Mouse (Mus musculus): ENCODE data around the gene Fras1. TPM values are rescaled to one million over a fixed set of nuclear protein-coding genes. Genes with fewer than 3 reads are reported as not detected.

Gene Fras1
- polyA plus RNA-seq, 1 experiment from 2014 or later: 3.4 TPM

- no peak for ATAC-seq (ENCODE audit: low FRiP score, low TSS enrichment)
- no peak for DNase-seq (ENCODE audit: low spot score)
- TF ChIP-seq CTCF (IDR thresholded peaks at IDR 0.05; ENCODE audit: low read depth) (no peak), EP300 (optimal IDR thresholded peaks at IDR 0.05) (no peak)
Measured at GRCm38 (mm10) chr5:96574586-96574985, 200.8 kb downstream of the Fras1 start.

GRCm38 (mm10) chr5:96578705-96579104 is 204.9 kb downstream of the Fras1 start:
- no peak for DNase-seq (ENCODE audit: low spot score)
- 72% methylated on average over 3 of the region's 3 CpGs for WGBS
- H3K36me3 ChIP-seq (ENCODE audit: control insufficient read depth, insufficient read depth, low read length): no peaks in the 10 kb centered on the region
- no peaks in the 10 kb centered on the region for H3K9me3 ChIP-seq (ENCODE audit: control insufficient read depth, low read length)
- no peak for ATAC-seq (ENCODE audit: low FRiP score, low TSS enrichment)
- no peaks in the 10 kb centered on the region for H3K27me3 ChIP-seq (ENCODE audit: control insufficient read depth, insufficient read depth, low read length)
- H3K4me3 ChIP-seq (ENCODE audit: low read depth, low read length): no peak overlapping the region
- no peak overlapping the region for H3K4me2 ChIP-seq (replicated peaks; ENCODE audit: low read depth)
- no peak overlapping the region for H3K9ac ChIP-seq (ENCODE audit: low read length)
- no peak overlapping the region for H3K27ac ChIP-seq (replicated peaks)
- no peak for TF ChIP-seq CTCF (IDR thresholded peaks at IDR 0.05; ENCODE audit: low read depth)
- no peak for TF ChIP-seq EP300 (optimal IDR thresholded peaks at IDR 0.05)
- no peaks in the 10 kb centered on the region for H3K4me1 ChIP-seq (replicated peaks; ENCODE audit: control insufficient read depth, insufficient read depth)

More at GRCm38 (mm10) chr5:96574586-96574985, 200.8 kb downstream of the Fras1 start:
- Histone ChIP-seq H3K4me1 (replicated peaks; ENCODE audit: control insufficient read depth, insufficient read depth) (no peaks in the 10 kb centered on the region), H3K9me3 (ENCODE audit: control insufficient read depth, low read length) (no peaks in the 10 kb centered on the region), H3K27me3 (ENCODE audit: control insufficient read depth, insufficient read depth, low read length) (no peaks in the 10 kb centered on the region), H3K4me3 (ENCODE audit: low read depth, low read length) (no peak overlapping the region), H3K4me2 (replicated peaks; ENCODE audit: low read depth) (no peak overlapping the region), H3K9ac (ENCODE audit: low read length) (no peak overlapping the region), H3K27ac (replicated peaks) (no peak overlapping the region), H3K36me3 (ENCODE audit: control insufficient read depth, insufficient read depth, low read length) (no peaks in the 10 kb centered on the region)
- 51% methylated on average over 4 of the region's 4 CpGs for WGBS

- Histone ChIP-seq H3K27me3 (ENCODE audit: control insufficient read depth, insufficient read depth, low read length) (no peaks in the 10 kb centered on the region), H3K27ac (replicated peaks) (no peak overlapping the region), H3K9ac (ENCODE audit: low read length) (no peak overlapping the region), H3K4me2 (replicated peaks; ENCODE audit: low read depth) (no peak overlapping the region), H3K4me1 (replicated peaks; ENCODE audit: control insufficient read depth, insufficient read depth) (no peaks in the 10 kb centered on the region), H3K36me3 (ENCODE audit: control insufficient read depth, insufficient read depth, low read length) (no peaks in the 10 kb centered on the region), H3K4me3 (ENCODE audit: low read depth, low read length) (no peak overlapping the region), H3K9me3 (ENCODE audit: control insufficient read depth, low read length) (no peaks in the 10 kb centered on the region)
- TF ChIP-seq EP300 (optimal IDR thresholded peaks at IDR 0.05) (no peak), CTCF (IDR thresholded peaks at IDR 0.05; ENCODE audit: low read depth) (no peak)
- ATAC-seq (ENCODE audit: low FRiP score, low TSS enrichment) (no peak), DNase-seq (ENCODE audit: low spot score) (no peak)
- WGBS: 76% methylated on average over 5 of the region's 5 CpGs
Measured at GRCm38 (mm10) chr5:96579938-96580337, 206.2 kb downstream of the Fras1 start.

GRCm38 (mm10) chr5:96584730-96585129 is 211.0 kb downstream of the Fras1 start:
- Histone ChIP-seq H3K4me1 (replicated peaks; ENCODE audit: control insufficient read depth, insufficient read depth) (no peaks in the 10 kb centered on the region), H3K9me3 (ENCODE audit: control insufficient read depth, low read length) (no peaks in the 10 kb centered on the region), H3K27ac (replicated peaks) (no peak overlapping the region), H3K4me2 (replicated peaks; ENCODE audit: low read depth) (no peak overlapping the region), H3K27me3 (ENCODE audit: control insufficient read depth, insufficient read depth, low read length) (no peaks in the 10 kb centered on the region), H3K9ac (ENCODE audit: low read length) (no peak overlapping the region), H3K36me3 (ENCODE audit: control insufficient read depth, insufficient read depth, low read length) (no peaks in the 10 kb centered on the region), H3K4me3 (ENCODE audit: low read depth, low read length) (no peak overlapping the region)
- ATAC-seq (ENCODE audit: low FRiP score, low TSS enrichment): no peak
- DNase-seq (ENCODE audit: low spot score): no peak
- TF ChIP-seq EP300 (optimal IDR thresholded peaks at IDR 0.05): no peak
- TF ChIP-seq CTCF (IDR thresholded peaks at IDR 0.05; ENCODE audit: low read depth): no peak
- WGBS: 87% methylated on average over 5 of the region's 5 CpGs

- no peak overlapping the region for H3K4me3 ChIP-seq (ENCODE audit: low read depth, low read length)
- no peak for TF ChIP-seq CTCF (IDR thresholded peaks at IDR 0.05; ENCODE audit: low read depth)
- no peak for TF ChIP-seq EP300 (optimal IDR thresholded peaks at IDR 0.05)
- H3K27me3 ChIP-seq (ENCODE audit: control insufficient read depth, insufficient read depth, low read length): no peaks in the 10 kb centered on the region
- ATAC-seq (ENCODE audit: low FRiP score, low TSS enrichment): no peak
- WGBS: 86% methylated on average over 6 of the region's 6 CpGs
- H3K36me3 ChIP-seq (ENCODE audit: control insufficient read depth, insufficient read depth, low read length): no peaks in the 10 kb centered on the region
- H3K9me3 ChIP-seq (ENCODE audit: control insufficient read depth, low read length): no peaks in the 10 kb centered on the region
- H3K4me1 ChIP-seq (replicated peaks; ENCODE audit: control insufficient read depth, insufficient read depth): no peaks in the 10 kb centered on the region
- H3K4me2 ChIP-seq (replicated peaks; ENCODE audit: low read depth): no peak overlapping the region
- DNase-seq (ENCODE audit: low spot score): no peak
- H3K27ac ChIP-seq (replicated peaks): no peak overlapping the region
- no peak overlapping the region for H3K9ac ChIP-seq (ENCODE audit: low read length)
Measured at GRCm38 (mm10) chr5:96590621-96591020, 216.9 kb downstream of the Fras1 start.

- Histone ChIP-seq H3K9me3 (ENCODE audit: control insufficient read depth, low read length) (no peaks in the 10 kb centered on the region), H3K36me3 (ENCODE audit: control insufficient read depth, insufficient read depth, low read length) (no peaks in the 10 kb centered on the region), H3K27ac (replicated peaks) (no peak overlapping the region), H3K4me1 (replicated peaks; ENCODE audit: control insufficient read depth, insufficient read depth) (no peaks in the 10 kb centered on the region), H3K4me2 (replicated peaks; ENCODE audit: low read depth) (no peak overlapping the region), H3K4me3 (ENCODE audit: low read depth, low read length) (no peak overlapping the region), H3K27me3 (ENCODE audit: control insufficient read depth, insufficient read depth, low read length) (no peaks in the 10 kb centered on the region), H3K9ac (ENCODE audit: low read length) (no peak overlapping the region)
- WGBS: 85% methylated on average over 5 of the region's 5 CpGs
- TF ChIP-seq CTCF (IDR thresholded peaks at IDR 0.05; ENCODE audit: low read depth): no peak
- no peak for TF ChIP-seq EP300 (optimal IDR thresholded peaks at IDR 0.05)
- ATAC-seq (ENCODE audit: low FRiP score, low TSS enrichment): no peak
- no peak for DNase-seq (ENCODE audit: low spot score)
Measured at GRCm38 (mm10) chr5:96595793-96596192, 222.0 kb downstream of the Fras1 start.

Data from stomach, postnatal 0 days (tissue).